Mouse (Mus musculus) right cerebral cortex, adult 2 months (tissue): ENCODE results near the gene Gm21969.

Experiments
- DNase-seq, 2 experiments: peaks; one replicate each; pipeline ENCODE4 v3.0.0; 2021 to 2022; ENCODE audit warnings: low spot score in 2 of 2

Gm21969 gene

GRCm38 (mm10) chr4:139617001-139617364, 14.0 kb downstream of the Gm21969 start:
- DNase-seq: no peak

GRCm38 (mm10) chr4:139619765-139620164, 16.8 kb downstream of the Gm21969 start:
- DNase-seq: no peak

GRCm38 (mm10) chr4:139622373-139623282, 19.6 kb downstream of the Gm21969 start, which contains the start of gene Aldh4a1:
Gene Aldh4a1, plus strand, starts transcription at chr4:139622866.
- DNase-seq: peak; percentile 89 to 92

- DNase-seq: no peak
Measured at GRCm38 (mm10) chr4:139623434-139624115, 20.6 kb downstream of the Gm21969 start.

- DNase-seq: no peak
Measured at GRCm38 (mm10) chr4:139624116-139624489, 21.1 kb downstream of the Gm21969 start.

GRCm38 (mm10) chr4:139624706-139625105, 21.7 kb downstream of the Gm21969 start:
- no peak for DNase-seq

- no peak for DNase-seq
Measured at GRCm38 (mm10) chr4:139627361-139627760, 24.4 kb downstream of the Gm21969 start.

GRCm38 (mm10) chr4:139630171-139630570, 27.2 kb downstream of the Gm21969 start:
- DNase-seq: no peak

GRCm38 (mm10) chr4:139631141-139631540, 28.2 kb downstream of the Gm21969 start:
- no peak for DNase-seq

GRCm38 (mm10) chr4:139631569-139632253, 28.7 kb downstream of the Gm21969 start:
- no peak for DNase-seq

GRCm38 (mm10) chr4:139632254-139632580, 29.2 kb downstream of the Gm21969 start:
- no peak for DNase-seq

- peak; percentile 79 to 84 for DNase-seq
Measured at GRCm38 (mm10) chr4:139636373-139636772, 33.4 kb downstream of the Gm21969 start.

- DNase-seq: no peak
Measured at GRCm38 (mm10) chr4:139637847-139638246, 34.9 kb downstream of the Gm21969 start.

- DNase-seq: no peak
Measured at GRCm38 (mm10) chr4:139638356-139638755, 35.4 kb downstream of the Gm21969 start.

GRCm38 (mm10) chr4:139639801-139640200, 36.8 kb downstream of the Gm21969 start:
- DNase-seq: no peak

- DNase-seq: no peak
Measured at GRCm38 (mm10) chr4:139640333-139640732, 37.3 kb downstream of the Gm21969 start.

GRCm38 (mm10) chr4:139640775-139641174, 37.8 kb downstream of the Gm21969 start:
- DNase-seq: no peak

- DNase-seq: no peak
Measured at GRCm38 (mm10) chr4:139641829-139642425, 38.9 kb downstream of the Gm21969 start.

GRCm38 (mm10) chr4:139643972-139644371, 41.0 kb downstream of the Gm21969 start:
- peak; percentile 84 to 86 for DNase-seq

GRCm38 (mm10) chr4:139646916-139647315, 43.9 kb downstream of the Gm21969 start:
- DNase-seq: no peak

GRCm38 (mm10) chr4:139650086-139650743, 47.2 kb downstream of the Gm21969 start:
- DNase-seq: no peak
